Mouse (Mus musculus) NIH3T3 (cell line): ENCODE data around the gene Shpk.

Experiments
- DNase-seq: peaks from one replicate; pipeline ENCODE4 v3.0.0-alpha.2; 2012; ENCODE audit warnings: low read depth

Gene Shpk

DNA sequence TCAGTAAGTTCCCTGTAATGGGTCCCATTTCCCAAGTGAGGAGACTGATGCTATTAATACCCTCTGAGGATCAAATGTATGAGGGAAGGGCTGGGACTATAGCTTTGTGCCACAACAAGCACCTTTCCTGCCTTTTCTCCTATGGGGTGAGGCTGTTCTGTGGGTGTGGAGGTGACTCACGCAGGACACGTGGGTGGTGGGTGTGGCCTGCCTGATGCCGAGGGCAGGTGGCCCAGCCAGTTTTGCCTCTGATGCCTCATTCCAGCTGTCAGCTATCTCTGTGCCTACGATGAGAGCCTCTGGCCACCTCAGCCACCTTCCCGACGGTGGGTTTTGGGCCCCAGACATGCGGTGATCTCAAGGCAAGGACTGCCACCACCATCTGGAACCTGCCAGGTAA lies 68.0 kb downstream of the Shpk start, which contains the start of gene Trpv3:
Gene Trpv3 (plus strand): TSS at position 122 of the 400 bp plus-strand sequence.
- no peak for DNase-seq
